Mouse (Mus musculus): Measurements from ENCODE around the gene Insr. TPM values are rescaled to one million over a fixed set of nuclear protein-coding genes. Genes with fewer than 3 reads are reported as not detected.
A peak's percentile ranks its signal among the peaks of the same experiment; 100 is the strongest.
"Not testable (repeated sequence)": the region's sequence is repeated elsewhere in the genome, so short reads cannot be mapped to it uniquely, and the experiment has no call there.

The Insr gene
- polyA plus RNA-seq (2015; fragmentation: Nextera tagmentation; extraction: Ambion mirVana): 53.9 and 58.6 TPM in 2 replicates

GRCm38 (mm10) chr8:3278934-3279720 lies at the start of gene Insr:
Gene Insr, minus strand, starts transcription at chr8:3279617.
- Histone ChIP-seq H3K9ac (replicated peaks) (peak within 1 kb of the TSS; percentile 96), H3K4me3 (replicated peaks) (peak within 1 kb of the TSS; percentile 97), H3K36me3 (no peaks in the 10 kb centered on the region; the same call in 1 of the 2 replicates), H3K27me3 (no peaks in the 10 kb centered on the region), H3K27ac (peak within 1 kb of the TSS; percentile 81), H3K9me3 (no peaks in the 10 kb centered on the region), H3K4me2 (replicated peaks) (peak within 1 kb of the TSS; percentile 89), H3K4me1 (replicated peaks) (peaks cover 32% of the 10 kb centered on the region)
- ATAC-seq: peak; percentile 97
- WGBS: 1% methylated on average over 60 of the region's 61 CpGs

DNA sequence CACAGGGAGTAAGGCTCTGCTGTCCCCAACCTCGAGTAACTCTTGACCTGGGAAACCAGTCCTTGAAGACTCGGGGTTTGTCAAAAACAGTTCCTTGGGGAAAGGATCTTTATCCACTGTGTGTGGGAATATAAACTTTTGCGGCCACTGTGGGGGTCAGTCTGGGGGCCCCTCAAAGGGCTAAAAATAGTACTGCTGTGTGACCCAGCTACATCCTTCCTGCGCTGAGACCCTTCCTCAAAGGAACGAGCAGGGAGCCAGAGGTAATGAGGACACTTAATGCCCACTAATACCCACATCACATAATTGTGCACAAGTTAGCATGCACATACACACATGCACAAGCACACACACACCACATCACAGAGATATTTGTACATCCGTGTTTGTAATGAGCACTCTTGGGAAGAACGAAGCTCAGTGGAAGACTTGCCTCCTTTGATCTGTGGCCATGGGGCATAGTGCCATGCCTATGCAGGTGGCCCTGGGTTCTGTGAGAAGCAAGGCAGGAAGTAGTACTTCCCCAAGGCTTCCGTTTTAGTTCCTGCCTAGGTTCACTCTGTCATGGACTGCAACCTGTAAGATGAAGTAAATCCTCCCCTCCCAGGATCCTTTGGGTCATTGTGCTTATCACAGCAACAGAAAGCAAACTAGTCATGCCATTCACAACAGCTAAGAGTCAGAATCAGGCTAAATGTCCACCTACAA lies 48.3 kb upstream of the Insr start:
- Histone ChIP-seq H3K9ac (replicated peaks) (no peak overlapping the region), H3K27ac (no peak overlapping the region), H3K36me3 (no peaks in the 10 kb centered on the region), H3K9me3 (no peaks in the 10 kb centered on the region), H3K27me3 (no peaks in the 10 kb centered on the region), H3K4me3 (replicated peaks) (no peak overlapping the region), H3K4me1 (replicated peaks) (no peaks in the 10 kb centered on the region), H3K4me2 (replicated peaks) (no peak overlapping the region)
- WGBS: 83% methylated on average over 8 of the region's 8 CpGs
- ATAC-seq: no peak

GRCm38 (mm10) chr8:3327056-3327455 lies 47.6 kb upstream of the Insr start:
- Histone ChIP-seq H3K4me1 (replicated peaks) (no peaks in the 10 kb centered on the region), H3K4me2 (replicated peaks) (no peak overlapping the region), H3K36me3 (no peaks in the 10 kb centered on the region), H3K4me3 (replicated peaks) (no peak overlapping the region), H3K9ac (replicated peaks) (no peak overlapping the region), H3K9me3 (no peaks in the 10 kb centered on the region), H3K27me3 (no peaks in the 10 kb centered on the region), H3K27ac (no peak overlapping the region)
- no peak for ATAC-seq
- WGBS: 89% methylated on average over 1 of the region's 1 CpGs

DNA sequence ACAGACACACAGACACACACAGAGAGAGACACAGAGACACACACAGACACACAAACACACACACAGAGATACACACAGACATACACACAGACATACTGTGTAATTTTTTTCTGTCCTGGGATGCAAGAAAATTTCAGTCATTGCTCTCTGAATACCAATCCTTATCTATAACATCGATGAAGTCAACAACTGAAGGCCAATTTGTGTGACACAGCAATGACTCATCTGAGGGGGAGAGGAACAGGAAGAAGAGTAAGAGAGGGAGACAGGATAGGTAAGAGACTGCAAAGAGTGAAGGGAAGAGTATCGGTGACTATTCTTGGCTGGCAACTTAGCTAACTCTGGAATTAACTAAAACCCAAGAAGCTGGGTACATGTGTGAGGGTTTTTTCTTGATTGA lies 44.8 kb upstream of the Insr start:
- no peak overlapping the region for H3K9ac ChIP-seq (replicated peaks)

GRCm38 (mm10) chr8:3319267-3319666 lies 39.9 kb upstream of the Insr start:
- not testable (repeated sequence) for H3K27ac ChIP-seq; H3K27me3 ChIP-seq; H3K4me2 ChIP-seq (replicated peaks); ATAC-seq; H3K9me3 ChIP-seq; H3K9ac ChIP-seq (replicated peaks); H3K36me3 ChIP-seq; H3K4me1 ChIP-seq (replicated peaks); H3K4me3 ChIP-seq (replicated peaks)
- WGBS: 93% methylated on average over 11 of the region's 11 CpGs

More for the DNA sequence above, 44.8 kb upstream of the Insr start:
- no peak overlapping the region for H3K4me3 ChIP-seq (replicated peaks)
- H3K4me1 ChIP-seq (replicated peaks): no peaks in the 10 kb centered on the region
- 92% methylated on average over 2 of the region's 2 CpGs for WGBS
- no peaks in the 10 kb centered on the region for H3K9me3 ChIP-seq
- no peak overlapping the region for H3K4me2 ChIP-seq (replicated peaks)
- ATAC-seq: no peak
- H3K27me3 ChIP-seq: no peaks in the 10 kb centered on the region
- H3K36me3 ChIP-seq: no peaks in the 10 kb centered on the region
- no peak overlapping the region for H3K27ac ChIP-seq

DNA sequence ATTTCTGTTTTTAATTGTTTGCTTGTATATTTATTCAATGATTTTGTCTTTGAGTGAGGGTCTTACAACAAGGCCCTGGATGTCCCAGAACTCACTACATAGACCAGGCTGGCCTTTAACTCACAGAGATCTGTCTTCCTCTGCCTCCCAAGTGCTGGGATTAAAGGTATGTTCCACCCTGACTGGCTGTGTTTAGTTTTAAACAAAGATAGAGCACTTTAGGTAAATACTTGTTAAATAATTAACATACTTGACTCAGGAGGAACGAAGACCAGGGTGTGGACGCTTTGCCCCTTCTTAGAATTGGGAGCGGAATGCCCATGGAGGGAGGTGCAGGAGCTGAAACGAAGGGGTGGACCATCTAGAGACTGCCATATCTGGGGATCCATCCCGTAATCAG lies 37.2 kb upstream of the Insr start:
- Histone ChIP-seq H3K9me3 (no peaks in the 10 kb centered on the region), H3K4me3 (replicated peaks) (no peak overlapping the region), H3K36me3 (no peaks in the 10 kb centered on the region), H3K9ac (replicated peaks) (no peak overlapping the region), H3K4me2 (replicated peaks) (no peak overlapping the region), H3K4me1 (replicated peaks) (no peaks in the 10 kb centered on the region), H3K27ac (no peak overlapping the region), H3K27me3 (no peaks in the 10 kb centered on the region)
- 87% methylated on average over 5 of the region's 5 CpGs for whole genome bisulfite sequencing
- no peak for ATAC-seq

GRCm38 (mm10) chr8:3314345-3314744 lies 34.9 kb upstream of the Insr start:
- 79% methylated on average over 2 of the region's 2 CpGs for WGBS
- no peak for ATAC-seq
- no peak overlapping the region for H3K4me2 ChIP-seq (replicated peaks)

DNA sequence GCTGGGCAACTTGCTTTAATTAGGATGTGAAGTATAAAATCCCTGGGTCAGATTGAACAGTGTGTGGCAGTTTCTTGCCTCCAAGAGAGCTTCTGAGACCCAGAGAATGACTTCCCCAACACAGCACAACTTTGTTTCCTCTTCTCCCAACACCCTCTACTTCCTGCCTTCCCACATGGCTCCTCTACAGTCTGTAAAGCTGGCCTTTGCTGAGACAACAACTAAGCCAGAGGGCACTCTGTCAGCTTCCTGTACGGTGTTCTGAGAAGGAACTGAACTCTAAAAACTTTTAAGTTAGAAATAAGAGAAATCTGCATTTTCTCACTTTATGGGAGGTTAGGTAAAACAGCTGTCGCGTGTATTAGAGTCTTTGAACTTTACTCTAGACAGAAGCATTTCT lies 34.4 kb upstream of the Insr start:
- no peaks in the 10 kb centered on the region for H3K27me3 ChIP-seq
- no peak overlapping the region for H3K4me3 ChIP-seq (replicated peaks)
- H3K4me1 ChIP-seq (replicated peaks): no peaks in the 10 kb centered on the region
- H3K27ac ChIP-seq: no peak overlapping the region
- no peaks in the 10 kb centered on the region for H3K36me3 ChIP-seq
- 86% methylated on average over 3 of the region's 3 CpGs for WGBS
- H3K9me3 ChIP-seq: no peaks in the 10 kb centered on the region
- no peak overlapping the region for H3K4me2 ChIP-seq (replicated peaks)
- ATAC-seq: no peak
- no peak overlapping the region for H3K9ac ChIP-seq (replicated peaks)

More at GRCm38 (mm10) chr8:3314345-3314744, 34.9 kb upstream of the Insr start:
- Histone ChIP-seq H3K4me1 (replicated peaks) (no peaks in the 10 kb centered on the region), H3K4me3 (replicated peaks) (no peak overlapping the region), H3K36me3 (no peaks in the 10 kb centered on the region), H3K27ac (no peak overlapping the region), H3K9ac (replicated peaks) (no peak overlapping the region), H3K9me3 (no peaks in the 10 kb centered on the region), H3K27me3 (no peaks in the 10 kb centered on the region)

DNA sequence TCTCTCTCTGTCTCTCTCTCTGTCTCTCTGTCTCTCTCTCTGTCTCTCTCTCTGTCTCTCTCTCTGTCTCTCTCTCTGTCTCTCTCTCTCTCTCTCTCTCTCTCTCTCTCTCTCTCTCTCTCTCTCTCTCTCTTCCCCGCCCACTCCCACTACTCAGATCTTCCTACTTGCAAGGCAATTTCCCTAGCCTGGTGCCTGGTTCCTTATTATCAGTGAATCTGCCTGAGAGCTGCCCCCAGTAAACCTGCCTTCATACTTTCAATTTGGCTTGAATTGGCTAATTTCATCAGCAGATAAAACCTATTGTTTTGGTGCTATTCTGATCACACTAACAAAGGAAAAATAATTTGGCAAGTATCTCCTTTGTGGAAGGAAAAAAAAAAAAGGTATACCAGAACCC lies 34.0 kb upstream of the Insr start:
- not testable (repeated sequence) for H3K4me2 ChIP-seq (replicated peaks); H3K9ac ChIP-seq (replicated peaks); H3K4me3 ChIP-seq (replicated peaks); H3K36me3 ChIP-seq; H3K27me3 ChIP-seq; H3K4me1 ChIP-seq (replicated peaks); H3K27ac ChIP-seq; H3K9me3 ChIP-seq; ATAC-seq
- WGBS: 77% methylated on average over 1 of the region's 1 CpGs

GRCm38 (mm10) chr8:3311482-3311881 lies 32.1 kb upstream of the Insr start:
- Histone ChIP-seq H3K4me1 (replicated peaks) (no peaks in the 10 kb centered on the region), H3K36me3 (no peaks in the 10 kb centered on the region), H3K4me3 (replicated peaks) (no peak overlapping the region), H3K4me2 (replicated peaks) (no peak overlapping the region), H3K9ac (replicated peaks) (no peak overlapping the region), H3K27me3 (no peaks in the 10 kb centered on the region), H3K9me3 (peaks cover 1% of the 10 kb centered on the region; the same call in 1 of the 2 replicates), H3K27ac (no peak overlapping the region)
- 80% methylated on average over 4 of the region's 4 CpGs for WGBS
- ATAC-seq: no peak

DNA sequence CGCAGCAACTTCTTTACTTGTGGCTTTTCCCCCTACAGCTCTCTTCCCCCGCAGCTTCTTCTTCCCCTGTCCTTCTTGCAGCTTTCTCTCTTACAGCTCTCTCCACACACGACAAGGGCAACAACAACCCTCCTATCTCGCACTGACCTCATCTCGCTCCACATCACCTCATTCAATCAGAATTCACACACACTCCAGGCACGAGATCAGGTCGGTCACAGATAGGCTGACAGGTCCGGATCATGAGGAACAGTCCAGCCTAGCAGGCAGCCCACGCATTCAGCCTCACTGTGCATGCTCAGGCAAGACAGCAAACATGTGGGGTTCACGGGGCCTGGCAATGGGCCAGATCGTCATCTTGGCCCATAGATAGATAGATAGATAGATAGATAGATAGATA lies 30.2 kb upstream of the Insr start:
- H3K9me3 ChIP-seq: peaks cover 6% of the 10 kb centered on the region; the same call in 1 of the 2 replicates
- H3K27ac ChIP-seq: no peak overlapping the region
- no peaks in the 10 kb centered on the region for H3K36me3 ChIP-seq
- no peak overlapping the region for H3K4me3 ChIP-seq (replicated peaks)
- H3K27me3 ChIP-seq: no peaks in the 10 kb centered on the region
- H3K9ac ChIP-seq (replicated peaks): no peak overlapping the region
- no peaks in the 10 kb centered on the region for H3K4me1 ChIP-seq (replicated peaks)
- no peak overlapping the region for H3K4me2 ChIP-seq (replicated peaks)
- no peak for ATAC-seq
- 92% methylated on average over 11 of the region's 11 CpGs for WGBS

DNA sequence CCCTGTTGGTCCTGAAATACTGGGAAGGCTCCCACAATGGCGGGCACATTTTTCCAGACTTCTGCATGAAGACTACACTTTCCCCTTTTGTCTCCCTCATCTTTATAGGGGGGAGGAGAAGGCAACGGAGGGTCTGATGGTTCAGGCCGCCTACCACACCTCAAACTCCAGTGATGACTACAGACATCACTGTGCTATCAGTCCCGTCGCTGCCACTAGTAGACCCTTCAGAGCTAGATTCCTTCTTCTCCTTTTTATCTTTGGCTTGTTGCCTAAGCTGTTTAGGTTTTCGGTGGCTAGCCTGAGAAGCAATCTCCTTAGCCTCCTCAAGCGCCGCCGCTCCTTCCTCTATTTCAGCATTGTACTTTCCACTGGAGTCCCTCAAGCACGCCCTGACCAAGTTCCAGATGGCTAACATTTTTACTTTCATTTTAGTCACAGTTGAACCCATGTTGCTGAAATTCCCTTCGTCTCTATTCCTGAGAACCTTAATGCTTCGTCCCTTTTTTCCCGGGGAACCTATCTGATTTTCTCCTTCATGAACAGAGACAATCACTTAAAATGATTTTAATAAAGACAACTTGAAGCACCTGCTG lies 28.9 kb upstream of the Insr start:
- H3K9ac ChIP-seq (replicated peaks); ATAC-seq; H3K27ac ChIP-seq; H3K36me3 ChIP-seq; H3K4me3 ChIP-seq (replicated peaks); H3K4me1 ChIP-seq (replicated peaks); H3K9me3 ChIP-seq; H3K4me2 ChIP-seq (replicated peaks); H3K27me3 ChIP-seq: not testable (repeated sequence)
- WGBS: 91% methylated on average over 13 of the region's 13 CpGs

Measured in midbrain, embryonic 13.5 days (tissue).